Mouse (Mus musculus): ENCODE measurements around the gene Exoc3l2. TPM values are rescaled to one million over a fixed set of nuclear protein-coding genes. Genes with fewer than 3 reads are reported as not detected.

Exoc3l2 gene
- polyA plus RNA-seq, 1 experiment, result 0.06 TPM

DNA sequence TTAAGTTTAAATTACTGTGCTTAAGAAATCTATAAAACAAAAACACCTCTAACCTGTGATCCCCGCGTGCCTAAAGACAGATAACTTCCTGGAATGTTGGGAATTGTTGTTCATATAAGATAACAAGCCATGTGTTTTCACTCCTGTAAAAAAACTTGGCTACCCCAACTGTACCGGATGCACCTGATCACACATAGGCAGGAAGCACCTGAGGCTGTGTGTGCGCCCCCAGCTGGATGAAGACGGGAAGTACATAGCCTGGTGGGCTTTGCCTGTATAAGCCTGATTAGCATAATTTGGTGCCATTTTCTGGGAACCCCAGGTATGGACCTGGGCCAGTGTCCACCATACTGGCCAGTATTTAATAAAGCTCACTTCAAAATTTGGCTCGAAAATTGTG is 80.5 kb downstream of the Exoc3l2 start:
- no peak for TF ChIP-seq POLR2A (IDR thresholded peaks at IDR 0.05; ENCODE audit: extremely low read depth, insufficient read depth, low read length)
- TF ChIP-seq CTCF (IDR thresholded peaks at IDR 0.05; ENCODE audit: extremely low read depth, insufficient read depth, low read length), result peak; percentile 26
- Histone ChIP-seq H3K4me3 (ENCODE audit: insufficient read depth, low read length) (no peak overlapping the region), H3K4me1 (ENCODE audit: control insufficient read depth, insufficient read depth, low read length) (peaks cover 13% of the 10 kb centered on the region), H3K27ac (ENCODE audit: insufficient read depth, low read length) (no peak overlapping the region)

DNA sequence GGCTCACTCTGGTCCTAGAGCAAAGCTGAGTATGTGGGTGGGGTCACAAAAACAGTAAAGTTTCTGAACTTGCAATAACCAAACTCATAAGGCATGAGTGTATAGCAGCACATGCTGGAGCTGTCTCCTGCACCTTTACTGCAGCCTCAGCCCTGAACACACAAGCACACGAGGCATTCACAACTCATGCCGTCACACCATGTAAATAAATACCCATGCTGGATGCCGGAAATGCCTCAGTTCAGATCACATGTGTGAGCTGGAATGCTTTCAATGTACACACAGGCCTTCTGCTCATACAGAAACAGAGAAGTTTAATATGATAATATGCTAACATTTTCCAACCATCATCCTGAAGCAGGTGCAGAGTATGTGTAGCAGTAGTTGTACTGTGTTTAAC is 82.9 kb downstream of the Exoc3l2 start:
- peaks cover 13% of the 10 kb centered on the region for H3K4me1 ChIP-seq (ENCODE audit: control insufficient read depth, insufficient read depth, low read length)
- no peak for TF ChIP-seq POLR2A (IDR thresholded peaks at IDR 0.05; ENCODE audit: extremely low read depth, insufficient read depth, low read length)
- no peak for TF ChIP-seq CTCF (IDR thresholded peaks at IDR 0.05; ENCODE audit: extremely low read depth, insufficient read depth, low read length)
- no peak overlapping the region for H3K4me3 ChIP-seq (ENCODE audit: insufficient read depth, low read length)
- H3K27ac ChIP-seq (ENCODE audit: insufficient read depth, low read length), result no peak overlapping the region

Other genes with a start within 250 kb of the Exoc3l2 start
- gene Opa3, start 235.0 kb upstream of the Exoc3l2 start, polyA plus RNA-seq (2012; rRNA removed), result 41.0 and 41.5 TPM in 2 replicates
- 15.3 and 16.5 TPM in 2 replicates for gene Vasp, start 191.5 kb upstream of the Exoc3l2 start, polyA plus RNA-seq (2012; rRNA removed)
- gene Ppm1n, start 183.3 kb upstream of the Exoc3l2 start, polyA plus RNA-seq (2012; rRNA removed), result 0.21 and 0.23 TPM in 2 replicates
- 140 TPM in 2 replicates for gene Rtn2, start 180.7 kb upstream of the Exoc3l2 start, polyA plus RNA-seq (2012; rRNA removed)
- gene Fosb, start 153.3 kb upstream of the Exoc3l2 start, polyA plus RNA-seq (2012; rRNA removed), result 5.1 and 7.1 TPM in 2 replicates
- 53.8 and 59.1 TPM in 2 replicates for gene Ercc1, start 118.6 kb upstream of the Exoc3l2 start, polyA plus RNA-seq (2012; rRNA removed)
- 14.4 and 14.6 TPM in 2 replicates for gene Cd3eap, start 103.8 kb upstream of the Exoc3l2 start, polyA plus RNA-seq (2012; rRNA removed)
- 5.0 and 5.4 TPM in 2 replicates for gene Ppp1r13l, start 103.6 kb upstream of the Exoc3l2 start, polyA plus RNA-seq (2012; rRNA removed)
- 41.4 and 48.3 TPM in 2 replicates for gene Ercc2, start 81.3 kb upstream of the Exoc3l2 start, polyA plus RNA-seq (2012; rRNA removed)
- 2.9 and 3.0 TPM in 2 replicates for gene Klc3, start 59.2 kb upstream of the Exoc3l2 start, polyA plus RNA-seq (2012; rRNA removed)
- 0.66 TPM in 1 of 2 replicates, not detected in the other for gene Ckm, start 58.6 kb upstream of the Exoc3l2 start, polyA plus RNA-seq (2012; rRNA removed)
- 52.0 and 55.4 TPM in 2 replicates for gene Mark4, start 4.5 kb upstream of the Exoc3l2 start, polyA plus RNA-seq (2012; rRNA removed)
- gene Bloc1s3, start 45.0 kb downstream of the Exoc3l2 start, polyA plus RNA-seq (2012; rRNA removed), result 7.6 and 7.9 TPM in 2 replicates
- 22.6 TPM in 2 replicates for gene Trappc6a, start 45.1 kb downstream of the Exoc3l2 start, polyA plus RNA-seq (2012; rRNA removed)
- 0.98 and 1.1 TPM in 2 replicates for gene Nkpd1, start 54.5 kb downstream of the Exoc3l2 start, polyA plus RNA-seq (2012; rRNA removed)
- gene Ppp1r37, start 99.7 kb downstream of the Exoc3l2 start, polyA plus RNA-seq (2012; rRNA removed), result 152 and 153 TPM in 2 replicates
- 2.9 and 3.3 TPM in 2 replicates for gene Zfp296, start 114.0 kb downstream of the Exoc3l2 start, polyA plus RNA-seq (2012; rRNA removed)
- 54.2 and 57.8 TPM in 2 replicates for gene Gemin7, start 114.3 kb downstream of the Exoc3l2 start, polyA plus RNA-seq (2012; rRNA removed)
- 140 and 162 TPM in 2 replicates for gene Clasrp, start 141.2 kb downstream of the Exoc3l2 start, polyA plus RNA-seq (2012; rRNA removed)
- gene Relb, start 166.1 kb downstream of the Exoc3l2 start, polyA plus RNA-seq (2012; rRNA removed), result 6.4 and 6.6 TPM in 2 replicates
- 146 and 147 TPM in 2 replicates for gene Clptm1, start 201.7 kb downstream of the Exoc3l2 start, polyA plus RNA-seq (2012; rRNA removed)
- gene Apoc2, start 214.6 kb downstream of the Exoc3l2 start, polyA plus RNA-seq (2012; rRNA removed), result not detected in 2 replicates
- gene Gm44805, start 218.1 kb downstream of the Exoc3l2 start, polyA plus RNA-seq (2012; rRNA removed), result not detected in 2 replicates
- gene Apoc4, start 218.1 kb downstream of the Exoc3l2 start, polyA plus RNA-seq (2012; rRNA removed), result not detected in 2 replicates
- gene Apoc1, start 229.3 kb downstream of the Exoc3l2 start, polyA plus RNA-seq (2012; rRNA removed), result 1.3 and 1.4 TPM in 2 replicates
- 4,294 and 4,561 TPM in 2 replicates for gene Apoe, start 235.9 kb downstream of the Exoc3l2 start, polyA plus RNA-seq (2012; rRNA removed)